Mouse (Mus musculus): ENCODE results near the gene Camsap2.
A peak's percentile ranks its signal among the peaks of the same experiment; 100 is the strongest.

Camsap2 gene

GRCm38 (mm10) chr1:136259543-136259892, 86.4 kb downstream of the Camsap2 start:
- DNase-seq (ENCODE audit: low read depth, low spot score), result no peak

DNA sequence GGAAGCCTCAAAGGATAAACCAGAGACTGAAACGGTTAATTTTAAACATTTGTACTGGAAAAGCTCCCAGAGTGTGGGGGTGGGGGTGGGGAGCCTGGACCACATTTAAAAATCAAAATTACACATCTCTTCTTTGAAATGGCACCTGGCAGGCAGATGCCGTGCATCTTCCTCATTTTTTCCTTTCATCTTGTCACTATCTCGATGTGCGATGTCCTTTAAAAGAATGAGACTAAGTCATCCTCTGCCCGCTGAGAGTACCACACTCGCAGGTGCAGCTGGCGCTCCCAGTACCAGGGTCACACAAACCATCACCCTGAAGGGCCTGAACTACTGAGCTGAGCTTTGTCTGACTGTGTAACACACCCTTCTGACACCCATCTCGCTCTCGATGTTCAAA, 87.4 kb downstream of the Camsap2 start:
- no peak for DNase-seq (ENCODE audit: low read depth, low spot score)

DNA sequence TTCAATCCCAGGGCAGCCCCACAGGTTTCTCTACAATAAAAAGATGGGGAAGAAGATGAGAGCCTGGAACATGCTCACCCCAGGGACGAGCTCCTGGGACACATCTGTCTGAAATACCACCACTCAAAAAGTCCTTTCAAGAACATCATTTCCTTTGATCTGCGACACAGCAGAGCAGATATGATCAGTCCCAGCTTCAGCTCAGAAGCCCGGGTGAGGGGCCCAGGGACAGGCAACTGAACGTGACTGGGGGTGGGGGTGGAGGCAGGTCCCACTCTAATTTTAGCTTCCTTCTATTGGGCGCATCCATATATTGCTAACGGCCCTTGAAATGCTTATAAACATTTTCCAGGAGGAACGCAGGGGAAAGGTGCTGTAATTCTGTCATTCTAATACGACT, 90.2 kb downstream of the Camsap2 start:
- no peak for DNase-seq (ENCODE audit: low read depth, low spot score)

- no peak for DNase-seq (ENCODE audit: low read depth, low spot score)
Measured at GRCm38 (mm10) chr1:136255174-136255573, 90.7 kb downstream of the Camsap2 start.

DNA sequence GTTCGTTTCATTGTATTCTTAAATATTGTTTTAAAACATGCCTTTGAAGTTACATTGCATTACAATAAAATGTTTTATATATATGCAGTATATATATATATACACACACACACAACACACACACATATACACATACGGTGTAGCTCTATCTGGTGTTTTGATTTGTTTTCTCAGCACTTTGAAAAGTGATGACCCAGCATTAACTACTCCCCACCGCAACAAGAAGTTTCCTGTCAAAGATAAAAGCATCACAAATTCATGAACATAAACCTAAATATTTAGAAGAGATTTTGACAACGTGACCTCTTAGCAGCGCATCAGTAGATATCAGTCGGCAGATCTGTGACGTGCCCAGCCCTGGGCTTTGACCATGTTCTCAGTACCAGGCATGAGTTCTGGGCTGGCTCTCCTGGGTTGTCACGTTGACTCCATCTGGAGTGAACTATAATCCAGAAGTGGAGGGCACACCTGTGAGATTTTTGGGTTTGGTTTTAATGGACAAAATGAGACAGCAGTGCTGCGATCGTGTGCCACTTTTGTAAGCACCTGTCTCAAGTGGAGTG, 91.3 kb downstream of the Camsap2 start:
- no peak for DNase-seq (ENCODE audit: low read depth, low spot score)

DNA sequence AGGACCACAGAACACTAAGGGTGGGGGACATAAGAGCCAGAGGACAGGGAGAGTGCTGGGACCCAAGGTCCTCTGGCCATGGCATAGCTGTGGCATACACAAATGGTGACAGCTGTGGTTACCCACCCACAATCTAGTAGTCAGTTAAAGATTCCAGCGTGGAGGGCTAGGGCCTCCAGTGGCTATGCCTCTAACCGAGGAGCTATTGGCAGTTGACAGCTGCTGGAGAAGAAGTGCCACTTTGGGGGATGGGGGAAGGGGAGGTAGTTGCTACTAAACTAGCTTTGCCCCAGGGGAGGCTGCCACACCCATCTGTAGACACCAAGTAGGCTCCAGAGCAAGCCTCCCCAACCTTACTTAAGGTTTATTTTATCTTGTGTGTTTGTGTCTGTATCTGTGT, 92.4 kb downstream of the Camsap2 start:
- no peak for DNase-seq (ENCODE audit: low read depth, low spot score)

- DNase-seq (ENCODE audit: low read depth, low spot score), result no peak
Measured at GRCm38 (mm10) chr1:136249662-136250061, 96.2 kb downstream of the Camsap2 start.

GRCm38 (mm10) chr1:136247393-136247792, 98.5 kb downstream of the Camsap2 start:
- DNase-seq (ENCODE audit: low read depth, low spot score), result no peak

DNA sequence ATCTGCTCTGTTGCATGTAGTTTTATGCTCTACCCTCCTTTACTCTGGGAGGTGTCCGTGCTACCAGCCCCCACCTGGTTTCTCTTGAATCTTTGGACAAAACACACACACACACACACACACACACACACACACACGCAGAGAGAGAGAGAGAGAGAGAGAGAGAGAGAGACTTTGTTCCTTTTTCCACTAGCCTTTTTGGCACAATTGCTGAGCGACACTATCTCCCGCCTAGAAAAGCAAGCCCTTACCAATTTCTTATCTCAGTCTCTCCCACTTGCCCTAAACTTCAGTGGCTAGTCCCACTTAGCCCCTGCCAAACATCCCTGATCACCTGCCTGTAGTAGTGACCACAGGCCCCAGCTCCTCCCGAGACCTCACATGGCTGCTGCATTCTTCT, 101.4 kb downstream of the Camsap2 start:
- no peak for DNase-seq (ENCODE audit: low read depth, low spot score)

DNA sequence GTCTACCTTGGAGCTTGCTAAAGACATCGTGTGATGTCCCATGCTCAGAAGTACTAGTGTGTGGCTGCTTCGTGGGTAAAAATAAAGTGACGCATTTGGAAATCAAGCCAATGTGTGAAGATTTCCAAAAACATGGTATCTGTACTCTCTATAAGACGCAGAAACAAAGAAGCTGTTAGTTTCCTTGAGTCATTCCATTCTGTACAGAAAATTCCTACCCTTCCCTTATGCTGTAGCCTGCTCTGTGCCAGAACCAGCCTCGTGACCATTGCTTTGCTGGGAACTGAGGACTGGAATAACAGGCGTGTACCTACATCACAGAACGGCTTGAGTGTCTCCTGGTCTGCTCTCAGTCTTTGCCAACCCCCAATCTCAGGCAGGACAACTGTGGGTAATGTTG, 104.1 kb downstream of the Camsap2 start:
- peak; percentile 53 for DNase-seq (ENCODE audit: low read depth, low spot score)

DNA sequence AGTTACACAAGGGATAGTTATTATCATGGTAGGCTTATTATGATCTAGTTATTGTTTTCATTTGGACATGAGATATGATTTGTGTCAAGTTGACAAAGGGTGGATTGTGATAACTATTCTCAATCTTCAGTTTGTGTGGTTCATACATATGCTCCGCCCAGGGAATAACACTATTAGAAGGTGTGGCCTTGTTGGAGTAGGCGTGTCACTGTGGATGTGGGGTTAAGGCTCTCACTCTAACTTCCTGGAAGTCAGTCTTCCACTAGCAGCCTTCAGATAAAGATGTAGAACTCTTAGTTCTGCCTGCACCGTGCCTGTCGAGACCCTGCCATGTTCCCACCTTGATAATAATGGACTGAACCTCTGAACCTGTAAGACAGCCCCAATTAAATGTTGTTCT, 107.4 kb downstream of the Camsap2 start:
- DNase-seq (ENCODE audit: low read depth, low spot score), result no peak

GRCm38 (mm10) chr1:136234595-136235092, 111.3 kb downstream of the Camsap2 start:
- DNase-seq (ENCODE audit: low read depth, low spot score), result no peak

DNA sequence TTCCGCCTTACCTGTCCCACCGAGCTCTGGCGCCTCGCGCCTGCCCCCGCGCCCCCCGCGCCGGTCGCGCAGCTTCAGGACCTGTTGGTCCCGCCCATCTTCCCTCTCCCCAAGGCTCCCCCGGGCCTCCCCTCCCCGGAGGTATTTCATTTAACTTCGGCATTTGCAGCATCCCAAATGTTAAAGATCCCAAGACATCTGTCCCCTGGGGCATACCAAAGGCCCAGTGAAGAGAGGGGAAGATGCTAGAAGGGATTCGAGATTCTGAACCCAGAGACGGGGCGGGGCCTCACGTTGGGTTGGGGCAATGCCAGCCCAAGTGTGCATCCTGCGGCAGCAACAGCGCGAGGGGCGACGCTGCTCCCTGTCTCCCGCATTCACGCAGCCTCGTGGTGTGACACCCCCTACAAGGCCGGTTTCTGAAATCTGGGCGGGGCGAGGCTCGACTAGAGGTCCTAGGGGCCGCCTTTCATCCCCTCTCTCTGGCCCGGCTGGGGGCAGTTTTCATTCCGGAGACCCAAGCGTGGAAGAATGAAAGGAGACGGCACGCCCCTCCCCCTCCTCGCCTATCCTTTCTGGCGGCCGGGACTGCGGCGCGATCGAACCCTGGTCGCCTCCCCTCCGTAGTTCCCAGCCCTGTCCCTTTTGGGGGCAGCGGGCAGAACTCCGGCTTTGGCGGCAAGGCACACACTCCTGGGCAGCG, 111.9 kb downstream of the Camsap2 start, which contains the start of gene Inava:
Gene Inava, minus strand, starts transcription at position 373 of the 703 bp plus-strand sequence.
- DNase-seq (ENCODE audit: low read depth, low spot score), result no peak

- no peak for DNase-seq (ENCODE audit: low read depth, low spot score)
Measured at GRCm38 (mm10) chr1:136232986-136233790, 112.7 kb downstream of the Camsap2 start.

- no peak for DNase-seq (ENCODE audit: low read depth, low spot score)
Measured at GRCm38 (mm10) chr1:136232285-136232926, 113.5 kb downstream of the Camsap2 start.

DNA sequence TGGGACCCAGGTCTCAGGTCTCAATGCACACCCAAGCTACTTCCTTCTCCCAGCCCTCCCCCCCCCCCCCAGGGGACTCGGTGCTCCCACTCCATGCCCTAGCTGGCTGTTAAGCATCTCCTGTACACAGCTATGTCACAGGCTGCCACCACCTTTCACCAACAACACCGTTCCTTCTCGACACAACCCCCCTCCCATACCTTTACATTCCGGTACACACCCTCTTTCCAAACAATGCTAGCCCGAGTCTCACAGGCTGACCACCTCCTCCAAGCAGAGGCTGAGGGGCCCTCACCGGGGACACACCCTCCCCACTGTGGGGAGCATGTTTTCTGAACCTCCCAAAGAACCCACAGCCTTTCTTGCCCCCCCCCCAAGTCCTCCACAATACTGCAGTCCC, 114.3 kb downstream of the Camsap2 start:
- DNase-seq (ENCODE audit: low read depth, low spot score), result no peak

GRCm38 (mm10) chr1:136230201-136230600, 115.7 kb downstream of the Camsap2 start:
- no peak for DNase-seq (ENCODE audit: low read depth, low spot score)

DNA sequence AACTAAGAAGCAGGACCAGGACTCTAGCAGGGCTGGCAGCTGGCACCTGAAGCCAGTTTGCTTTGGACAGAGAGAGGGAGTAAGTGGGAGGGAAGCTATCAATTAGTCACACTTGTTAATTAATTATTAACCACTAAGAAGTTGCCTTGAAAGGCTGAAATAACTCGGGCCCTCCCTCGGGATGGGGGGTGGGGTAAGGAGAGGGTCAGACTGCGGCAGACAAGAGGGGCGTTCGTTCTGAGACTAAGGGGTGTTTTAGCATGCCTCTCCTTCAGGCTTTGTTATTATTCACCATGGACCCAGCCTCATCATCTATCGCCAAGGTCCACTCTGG, 116.9 kb downstream of the Camsap2 start:
- no peak for DNase-seq (ENCODE audit: low read depth, low spot score)

GRCm38 (mm10) chr1:136228328-136229039, 117.4 kb downstream of the Camsap2 start:
- no peak for DNase-seq (ENCODE audit: low read depth, low spot score)

- no peak for DNase-seq (ENCODE audit: low read depth, low spot score)
Measured at GRCm38 (mm10) chr1:136227870-136228269, 118.0 kb downstream of the Camsap2 start.

DNA sequence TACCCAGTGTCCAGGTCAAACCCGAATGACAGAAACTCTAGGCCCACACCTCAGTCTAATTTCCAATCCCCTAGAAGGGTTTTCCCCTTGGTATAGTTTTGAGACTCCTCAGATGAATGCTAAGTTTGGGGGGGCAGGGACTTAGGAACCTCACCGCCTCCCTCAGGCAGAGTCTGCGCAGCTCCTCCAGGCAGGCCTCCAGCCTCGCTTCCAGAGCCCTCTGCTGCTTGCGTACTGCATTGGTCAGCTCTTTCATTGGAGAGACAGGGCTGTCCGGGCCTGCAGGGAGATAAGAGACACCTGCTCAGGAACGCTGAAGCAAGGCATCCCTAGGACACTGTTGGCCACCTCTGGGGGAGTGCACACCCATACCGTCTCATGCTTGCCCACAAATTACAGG, 119.3 kb downstream of the Camsap2 start:
- DNase-seq (ENCODE audit: low read depth, low spot score), result no peak

GRCm38 (mm10) chr1:136225846-136226245, 120.1 kb downstream of the Camsap2 start:
- DNase-seq (ENCODE audit: low read depth, low spot score), result no peak
